Mouse (Mus musculus): ENCODE measurements around the gene Zc3h15. TPM values are rescaled to one million over a fixed set of nuclear protein-coding genes. Genes with fewer than 3 reads are reported as not detected.
"Not testable (repeated sequence)": the region's sequence is repeated elsewhere in the genome, so short reads cannot be mapped to it uniquely, and the experiment has no call there.

The Zc3h15 gene
- polyA plus RNA-seq, 1 experiment from 2014 or later: 115 TPM

GRCm38 (mm10) chr2:83698484-83698883 is 54.2 kb downstream of the Zc3h15 start:
- Histone ChIP-seq H3K27me3 (ENCODE audit: insufficient read depth, low read length) (no peaks in the 10 kb centered on the region), H3K4me2 (no peak overlapping the region), H3K9ac (no peak overlapping the region), H3K9me3 (ENCODE audit: low read depth, low read length) (no peaks in the 10 kb centered on the region), H3K36me3 (ENCODE audit: insufficient read depth) (no peaks in the 10 kb centered on the region), H3K4me3 (ENCODE audit: low read depth, low read length) (no peak overlapping the region), H3K27ac (ENCODE audit: low read depth) (no peak overlapping the region), H3K4me1 (ENCODE audit: insufficient read depth) (0 out of 2 replicates have a peak, but pooled peaks cover 5% of the 10 kb centered on the region)
- 79% methylated on average over 1 of the region's 1 CpGs for WGBS
- no peak for ATAC-seq (ENCODE audit: insufficient read depth)
- DNase-seq: no peak
- peak; percentile 23; the same call in 1 of the 2 replicates for TF ChIP-seq CTCF (IDR thresholded peaks at IDR 0.05; ENCODE audit: low read depth)

- H3K9me3 ChIP-seq (ENCODE audit: low read depth, low read length): no peaks in the 10 kb centered on the region
- no peaks in the 10 kb centered on the region for H3K27me3 ChIP-seq (ENCODE audit: insufficient read depth, low read length)
- DNase-seq (no peak), ATAC-seq (ENCODE audit: insufficient read depth) (no peak; the same call in 1 of the 2 replicates)
- H3K27ac ChIP-seq (ENCODE audit: low read depth): no peak overlapping the region
- H3K4me1 ChIP-seq (ENCODE audit: insufficient read depth): 0 out of 2 replicates have a peak, but pooled peaks cover 5% of the 10 kb centered on the region
- WGBS: 48% methylated on average over 1 of the region's 1 CpGs
- TF ChIP-seq CTCF (IDR thresholded peaks at IDR 0.05; ENCODE audit: low read depth): no peak
- no peaks in the 10 kb centered on the region for H3K36me3 ChIP-seq (ENCODE audit: insufficient read depth)
- no peak overlapping the region for H3K4me3 ChIP-seq (ENCODE audit: low read depth, low read length)
- H3K9ac ChIP-seq: no peak overlapping the region
- H3K4me2 ChIP-seq: no peak overlapping the region
Observed at GRCm38 (mm10) chr2:83699324-83699723, 55.1 kb downstream of the Zc3h15 start.

- no peak overlapping the region for H3K27ac ChIP-seq (ENCODE audit: low read depth)
- 53% methylated on average over 4 of the region's 4 CpGs for WGBS
- no peaks in the 10 kb centered on the region for H3K36me3 ChIP-seq (ENCODE audit: insufficient read depth)
- no peaks in the 10 kb centered on the region for H3K27me3 ChIP-seq (ENCODE audit: insufficient read depth, low read length)
- TF ChIP-seq CTCF (IDR thresholded peaks at IDR 0.05; ENCODE audit: low read depth): no peak
- H3K9me3 ChIP-seq (ENCODE audit: low read depth, low read length): no peaks in the 10 kb centered on the region
- 0 out of 2 replicates have a peak, but pooled peaks cover 5% of the 10 kb centered on the region for H3K4me1 ChIP-seq (ENCODE audit: insufficient read depth)
- no peak overlapping the region for H3K4me3 ChIP-seq (ENCODE audit: low read depth, low read length)
- no peak overlapping the region for H3K9ac ChIP-seq
- no peak for ATAC-seq (ENCODE audit: insufficient read depth)
- no peak for DNase-seq
- no peak overlapping the region for H3K4me2 ChIP-seq
Observed at GRCm38 (mm10) chr2:83700667-83701066, 56.4 kb downstream of the Zc3h15 start.

- Histone ChIP-seq H3K9ac (no peak overlapping the region), H3K27ac (ENCODE audit: low read depth) (no peak overlapping the region), H3K27me3 (ENCODE audit: insufficient read depth, low read length) (no peaks in the 10 kb centered on the region), H3K9me3 (ENCODE audit: low read depth, low read length) (no peaks in the 10 kb centered on the region), H3K36me3 (ENCODE audit: insufficient read depth) (no peaks in the 10 kb centered on the region), H3K4me2 (no peak overlapping the region), H3K4me3 (ENCODE audit: low read depth, low read length) (no peak overlapping the region), H3K4me1 (ENCODE audit: insufficient read depth) (0 out of 2 replicates have a peak, but pooled peaks cover 5% of the 10 kb centered on the region)
- DNase-seq: no peak
- WGBS: 98% methylated on average over 7 of the region's 7 CpGs
- no peak for ATAC-seq (ENCODE audit: insufficient read depth)
- no peak for TF ChIP-seq CTCF (IDR thresholded peaks at IDR 0.05; ENCODE audit: low read depth)
Observed at GRCm38 (mm10) chr2:83702411-83702810, 58.2 kb downstream of the Zc3h15 start.

- 32% methylated on average over 9 of the region's 9 CpGs for WGBS
- Histone ChIP-seq H3K4me3 (ENCODE audit: low read depth, low read length) (no peak overlapping the region), H3K4me2 (no peak overlapping the region), H3K36me3 (ENCODE audit: insufficient read depth) (no peaks in the 10 kb centered on the region), H3K9ac (no peak overlapping the region), H3K27ac (ENCODE audit: low read depth) (0 out of 2 replicates have a peak overlapping the region, but pooled peaks have one; percentile 19), H3K27me3 (ENCODE audit: insufficient read depth, low read length) (no peaks in the 10 kb centered on the region), H3K4me1 (ENCODE audit: insufficient read depth) (0 out of 2 replicates have a peak, but pooled peaks cover 5% of the 10 kb centered on the region), H3K9me3 (ENCODE audit: low read depth, low read length) (no peaks in the 10 kb centered on the region)
- no peak for TF ChIP-seq CTCF (IDR thresholded peaks at IDR 0.05; ENCODE audit: low read depth)
- DNase-seq (peak; percentile 56), ATAC-seq (ENCODE audit: insufficient read depth) (peak; percentile 69)
Observed at GRCm38 (mm10) chr2:83705580-83706158, 61.4 kb downstream of the Zc3h15 start.

- TF ChIP-seq CTCF (IDR thresholded peaks at IDR 0.05; ENCODE audit: low read depth): no peak
- no peaks in the 10 kb centered on the region for H3K36me3 ChIP-seq (ENCODE audit: insufficient read depth)
- H3K27me3 ChIP-seq (ENCODE audit: insufficient read depth, low read length): no peaks in the 10 kb centered on the region
- no peaks in the 10 kb centered on the region for H3K9me3 ChIP-seq (ENCODE audit: low read depth, low read length)
- DNase-seq: no peak
- no peak overlapping the region for H3K4me3 ChIP-seq (ENCODE audit: low read depth, low read length)
- H3K4me2 ChIP-seq: no peak overlapping the region
- no peak overlapping the region for H3K9ac ChIP-seq
- no peak overlapping the region for H3K27ac ChIP-seq (ENCODE audit: low read depth)
- WGBS: 48% methylated on average over 11 of the region's 11 CpGs
- peaks cover 8% of the 10 kb centered on the region; the same call in 1 of the 2 replicates for H3K4me1 ChIP-seq (ENCODE audit: insufficient read depth)
- ATAC-seq (ENCODE audit: insufficient read depth): no peak
Observed at GRCm38 (mm10) chr2:83709896-83710524, 65.8 kb downstream of the Zc3h15 start.

- not testable (repeated sequence) for H3K9ac ChIP-seq; H3K36me3 ChIP-seq (ENCODE audit: insufficient read depth); H3K4me1 ChIP-seq (ENCODE audit: insufficient read depth); H3K4me3 ChIP-seq (ENCODE audit: low read depth, low read length); H3K9me3 ChIP-seq (ENCODE audit: low read depth, low read length); H3K27me3 ChIP-seq (ENCODE audit: insufficient read depth, low read length); ATAC-seq (ENCODE audit: insufficient read depth); DNase-seq; H3K4me2 ChIP-seq; H3K27ac ChIP-seq (ENCODE audit: low read depth)
- WGBS: 70% methylated on average over 7 of the region's 7 CpGs
Observed at GRCm38 (mm10) chr2:83713281-83713680, 69.0 kb downstream of the Zc3h15 start.
